Mouse (Mus musculus): ENCODE measurements around the gene Atp1b1.

DNA sequence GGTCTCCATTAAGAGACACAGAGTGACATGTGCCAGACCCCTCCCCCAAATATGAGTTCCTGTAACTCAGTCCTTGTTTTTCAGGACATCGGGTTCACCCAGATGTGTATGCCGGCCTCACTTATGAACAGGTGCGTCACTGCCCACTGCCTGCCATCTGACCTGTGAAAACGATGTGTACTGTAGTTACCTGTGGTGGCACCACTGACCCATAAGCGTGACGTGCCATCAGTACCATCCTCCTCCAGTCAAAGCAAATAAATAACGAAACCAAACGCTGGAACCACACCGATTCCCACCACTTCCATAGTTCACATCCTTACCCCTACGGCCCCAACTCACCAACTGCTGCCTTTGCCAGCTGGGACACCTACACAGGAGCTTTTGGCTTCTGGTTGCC lies 11.6 kb downstream of the Atp1b1 start:
- TF ChIP-seq CTCF (IDR thresholded peaks at IDR 0.05; ENCODE audit: control insufficient read depth, insufficient read depth, low read length) (no peak), POLR2A (IDR thresholded peaks at IDR 0.05; ENCODE audit: borderline replicate concordance, control insufficient read depth, low read depth, low read length) (no peak)

All from bone marrow, adult 2 months (tissue).